Mouse (Mus musculus): ENCODE measurements around the gene Lamtor3. TPM values are rescaled to one million over a fixed set of nuclear protein-coding genes. Genes with fewer than 3 reads are reported as not detected.

Lamtor3 gene
- polyA plus RNA-seq, 2 experiments = 35.2 to 54.3 TPM

DNA sequence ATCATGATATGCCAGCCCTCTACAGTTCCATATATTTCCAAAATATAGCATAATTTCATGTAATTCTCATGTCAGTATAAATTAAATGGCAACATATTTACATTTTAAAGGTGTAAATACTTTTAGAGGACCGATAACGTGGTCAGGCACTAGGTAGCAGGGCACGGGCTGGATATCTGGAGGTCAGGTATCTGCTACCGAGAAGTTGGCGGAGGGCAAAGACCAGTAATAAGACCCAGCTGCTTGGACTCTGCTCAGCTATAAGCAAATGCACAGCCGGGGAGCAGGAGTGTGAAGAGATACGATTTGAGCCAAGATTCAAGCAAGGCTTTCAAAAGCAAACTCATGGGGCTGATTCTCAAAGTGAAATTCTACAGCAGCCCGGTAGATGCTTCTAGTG is 56.0 kb downstream of the Lamtor3 start:
- TF ChIP-seq EP300 (IDR thresholded peaks at IDR 0.05; ENCODE audit: low read depth) (no peak), CTCF (IDR thresholded peaks at IDR 0.05; ENCODE audit: low read depth) (no peak)
- Histone ChIP-seq H3K4me3 (ENCODE audit: insufficient read depth in 1 of 2, low read depth in 2 of 2, low read length in 2 of 2) (no peak overlapping the region), H3K27me3 (ENCODE audit: control insufficient read depth, insufficient read depth, low read length) (no peaks in the 10 kb centered on the region), H3K9me3 (ENCODE audit: control insufficient read depth, low read length) (no peaks in the 10 kb centered on the region), H3K27ac (no peak overlapping the region), H3K4me1 (replicated peaks; ENCODE audit: control insufficient read depth in 2 of 2, insufficient read depth in 2 of 2, low read length in 1 of 2) (peaks cover 56 to 75% of the 10 kb centered on the region in 2 experiments), H3K4me2 (ENCODE audit: low read depth) (no peak overlapping the region), H3K36me3 (replicated peaks; ENCODE audit: control insufficient read depth, insufficient read depth, low read depth) (no peaks in the 10 kb centered on the region; the same call in 1 of the 2 replicates), H3K9ac (replicated peaks) (no peak overlapping the region)
- ATAC-seq (ENCODE audit: insufficient read depth) = no peak
- 69% methylated on average over 8 of the region's 8 CpGs for WGBS (ENCODE audit: insufficient replicate concordance)
- DNase-seq (ENCODE audit: low read depth in 3 of 3, low spot score in 3 of 3) = no peak

DNA sequence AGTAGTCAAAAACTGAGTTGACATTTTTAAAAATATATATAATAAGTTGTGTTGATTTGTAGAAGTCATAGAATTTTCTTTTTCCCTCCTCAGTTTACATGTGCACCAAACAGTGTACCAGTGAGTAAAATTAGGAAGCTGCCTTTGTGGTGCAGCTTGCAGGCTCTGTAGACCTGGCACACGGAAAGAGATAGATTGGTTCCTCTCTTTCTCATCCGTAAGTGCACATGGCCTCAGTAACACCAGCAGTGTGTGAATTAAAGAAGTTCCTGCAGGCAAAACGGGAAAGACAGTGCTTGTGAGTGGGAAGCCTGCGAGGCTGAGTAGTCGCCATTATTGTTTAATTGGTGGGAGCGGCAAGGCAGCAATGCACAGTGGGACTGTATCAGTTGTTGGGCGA is 57.1 kb downstream of the Lamtor3 start:
- H3K4me2 ChIP-seq (ENCODE audit: low read depth) = no peak overlapping the region
- DNase-seq (ENCODE audit: low read depth in 3 of 3, low spot score in 3 of 3) (no peak), ATAC-seq (ENCODE audit: insufficient read depth) (no peak)
- WGBS (ENCODE audit: insufficient replicate concordance) = 62% methylated on average over 7 of the region's 7 CpGs
- H3K9ac ChIP-seq (replicated peaks) = no peak overlapping the region
- TF ChIP-seq CTCF (IDR thresholded peaks at IDR 0.05; ENCODE audit: low read depth) (no peak), EP300 (IDR thresholded peaks at IDR 0.05; ENCODE audit: low read depth) (no peak)
- no peaks in the 10 kb centered on the region for H3K9me3 ChIP-seq (ENCODE audit: control insufficient read depth, low read length)
- H3K36me3 ChIP-seq (replicated peaks; ENCODE audit: control insufficient read depth, insufficient read depth, low read depth) = no peaks in the 10 kb centered on the region; the same call in 1 of the 2 replicates
- H3K27ac ChIP-seq = no peak overlapping the region
- H3K4me1 ChIP-seq (replicated peaks; ENCODE audit: control insufficient read depth in 2 of 2, insufficient read depth in 2 of 2, low read length in 1 of 2) = peaks cover 56 to 74% of the 10 kb centered on the region in 2 experiments
- H3K27me3 ChIP-seq (ENCODE audit: control insufficient read depth, insufficient read depth, low read length) = no peaks in the 10 kb centered on the region
- no peak overlapping the region for H3K4me3 ChIP-seq (ENCODE audit: insufficient read depth in 1 of 2, low read depth in 2 of 2, low read length in 2 of 2)

DNA sequence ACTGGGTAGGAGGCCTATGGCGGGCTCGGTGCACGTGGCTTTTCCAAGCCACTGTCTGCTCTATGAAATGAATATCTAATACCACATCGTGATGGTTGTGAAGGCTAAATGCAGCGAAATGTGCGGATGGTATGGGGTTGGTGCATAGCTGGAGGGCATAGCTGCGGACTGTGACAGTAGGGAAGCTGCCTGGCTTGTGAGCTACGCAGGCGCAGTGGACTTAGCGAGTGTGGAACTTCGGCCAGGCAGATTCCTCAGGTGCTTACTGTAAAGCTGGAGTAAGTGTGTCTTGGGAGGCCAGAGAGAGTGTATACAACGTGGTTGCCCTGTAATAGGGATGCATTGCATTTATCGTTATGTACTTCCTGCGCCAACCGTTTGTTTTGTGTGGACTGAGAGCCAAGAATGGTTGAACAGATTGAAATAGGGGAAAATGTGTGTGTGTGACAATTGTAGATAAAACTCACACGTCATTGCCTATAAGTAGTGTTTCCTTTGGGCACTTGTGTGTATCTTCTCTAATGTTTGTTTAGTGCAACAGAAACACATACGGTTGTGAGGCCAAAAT is 57.6 kb downstream of the Lamtor3 start:
- no peaks in the 10 kb centered on the region for H3K9me3 ChIP-seq (ENCODE audit: control insufficient read depth, low read length)
- ATAC-seq (ENCODE audit: insufficient read depth) (no peak), DNase-seq (ENCODE audit: low read depth in 3 of 3, low spot score in 3 of 3) (no peak)
- H3K4me2 ChIP-seq (ENCODE audit: low read depth) = no peak overlapping the region
- TF ChIP-seq CTCF (IDR thresholded peaks at IDR 0.05; ENCODE audit: low read depth) (no peak), EP300 (IDR thresholded peaks at IDR 0.05; ENCODE audit: low read depth) (peak; percentile 44; the same call in 1 of the 2 replicates)
- H3K36me3 ChIP-seq (replicated peaks; ENCODE audit: control insufficient read depth, insufficient read depth, low read depth) = no peaks in the 10 kb centered on the region; the same call in 1 of the 2 replicates
- H3K9ac ChIP-seq (replicated peaks) = no peak overlapping the region
- peaks cover 51 to 74% of the 10 kb centered on the region in 2 experiments for H3K4me1 ChIP-seq (replicated peaks; ENCODE audit: control insufficient read depth in 2 of 2, insufficient read depth in 2 of 2, low read length in 1 of 2)
- no peak overlapping the region for H3K4me3 ChIP-seq (ENCODE audit: insufficient read depth in 1 of 2, low read depth in 2 of 2, low read length in 2 of 2)
- peak overlapping the region; percentile 11; the same call in 1 of the 2 replicates for H3K27ac ChIP-seq
- H3K27me3 ChIP-seq (ENCODE audit: control insufficient read depth, insufficient read depth, low read length) = no peaks in the 10 kb centered on the region
- 56% methylated on average over 17 of the region's 17 CpGs for WGBS (ENCODE audit: insufficient replicate concordance)

DNA sequence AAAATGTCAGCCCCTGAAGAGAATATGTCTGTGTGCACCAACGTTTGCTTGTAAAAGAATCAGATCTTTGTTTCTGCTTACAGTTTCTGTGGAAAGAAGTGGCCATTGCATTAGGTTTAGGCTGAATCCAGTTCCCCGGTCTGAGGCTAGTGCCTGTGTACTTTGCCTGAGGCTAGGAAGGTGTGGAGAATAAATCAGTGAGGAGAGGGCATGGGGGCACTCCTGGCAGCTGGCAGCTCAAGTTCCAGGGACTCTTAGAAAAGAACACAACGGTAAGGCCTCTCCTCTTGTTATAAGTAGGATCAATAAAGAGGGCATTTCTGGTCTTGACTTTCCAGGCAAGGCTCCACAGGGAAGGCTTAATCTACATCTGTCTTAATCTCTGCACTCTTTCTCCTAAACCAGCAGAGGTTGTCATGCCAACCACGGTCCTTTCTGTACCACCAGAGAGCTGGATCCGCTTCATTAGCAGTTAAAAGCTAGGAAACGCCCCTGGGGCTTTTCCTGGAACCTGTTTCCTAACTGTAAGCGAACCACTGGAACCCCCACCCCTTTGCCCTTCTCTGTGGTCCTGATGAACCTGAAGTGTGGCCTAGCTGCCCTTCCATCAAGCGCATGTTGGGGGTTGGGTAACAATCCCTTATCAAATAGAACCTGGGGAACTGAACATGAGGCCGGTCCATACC is 58.8 kb downstream of the Lamtor3 start:
- 43% methylated on average over 9 of the region's 9 CpGs for WGBS (ENCODE audit: insufficient replicate concordance)
- Histone ChIP-seq H3K4me3 (ENCODE audit: insufficient read depth in 1 of 2, low read depth in 2 of 2, low read length in 2 of 2) (no peak overlapping the region), H3K9me3 (ENCODE audit: control insufficient read depth, low read length) (no peaks in the 10 kb centered on the region), H3K4me2 (ENCODE audit: low read depth) (no peak overlapping the region), H3K9ac (replicated peaks) (no peak overlapping the region), H3K27me3 (ENCODE audit: control insufficient read depth, insufficient read depth, low read length) (no peaks in the 10 kb centered on the region), H3K4me1 (replicated peaks; ENCODE audit: control insufficient read depth in 2 of 2, insufficient read depth in 2 of 2, low read length in 1 of 2) (peaks cover 40 to 65% of the 10 kb centered on the region in 2 experiments), H3K27ac (no peak overlapping the region), H3K36me3 (replicated peaks; ENCODE audit: control insufficient read depth, insufficient read depth, low read depth) (no peaks in the 10 kb centered on the region; the same call in 1 of the 2 replicates)
- DNase-seq (ENCODE audit: low read depth in 3 of 3, low spot score in 3 of 3) (no peak), ATAC-seq (ENCODE audit: insufficient read depth) (no peak)
- TF ChIP-seq EP300 (IDR thresholded peaks at IDR 0.05; ENCODE audit: low read depth) (no peak), CTCF (IDR thresholded peaks at IDR 0.05; ENCODE audit: low read depth) (no peak)

DNA sequence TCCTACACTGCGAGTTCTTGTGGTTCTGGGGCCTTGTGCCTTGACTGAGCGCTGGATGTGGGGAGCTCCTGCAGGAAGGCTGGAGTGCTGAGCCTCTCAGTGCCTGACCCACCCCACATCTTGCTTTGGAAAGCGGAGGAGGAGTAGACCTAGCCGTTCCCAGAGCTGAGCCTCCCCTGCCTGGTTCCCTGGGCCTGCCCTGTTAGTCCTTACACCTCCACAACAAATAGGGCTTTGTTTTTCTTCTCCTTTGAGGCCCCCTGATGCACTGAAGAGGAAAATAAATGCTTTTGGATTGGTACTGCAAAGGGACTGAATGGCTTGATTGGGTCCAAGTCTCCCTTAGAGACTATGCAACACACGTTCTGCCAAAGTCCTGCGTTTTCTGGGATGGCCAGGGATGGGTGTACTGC is 59.3 kb downstream of the Lamtor3 start:
- no peak for ATAC-seq (ENCODE audit: insufficient read depth)
- Histone ChIP-seq H3K36me3 (replicated peaks; ENCODE audit: control insufficient read depth, insufficient read depth, low read depth) (no peaks in the 10 kb centered on the region; the same call in 1 of the 2 replicates), H3K27me3 (ENCODE audit: control insufficient read depth, insufficient read depth, low read length) (no peaks in the 10 kb centered on the region), H3K9ac (replicated peaks) (no peak overlapping the region), H3K27ac (no peak overlapping the region), H3K4me1 (replicated peaks; ENCODE audit: control insufficient read depth in 2 of 2, insufficient read depth in 2 of 2, low read length in 1 of 2) (peaks cover 36 to 59% of the 10 kb centered on the region in 2 experiments), H3K4me2 (ENCODE audit: low read depth) (no peak overlapping the region), H3K4me3 (ENCODE audit: insufficient read depth in 1 of 2, low read depth in 2 of 2, low read length in 2 of 2) (no peak overlapping the region), H3K9me3 (ENCODE audit: control insufficient read depth, low read length) (no peaks in the 10 kb centered on the region)
- TF ChIP-seq CTCF (IDR thresholded peaks at IDR 0.05; ENCODE audit: low read depth) = no peak
- no peak for TF ChIP-seq EP300 (IDR thresholded peaks at IDR 0.05; ENCODE audit: low read depth)
- WGBS (ENCODE audit: insufficient replicate concordance) = 54% methylated on average over 6 of the region's 6 CpGs
- DNase-seq (ENCODE audit: low read depth in 3 of 3, low spot score in 3 of 3) = no peak
